Mouse (Mus musculus) v-Abl transformed pro-B cells (cell line): ENCODE measurements around the gene Rrp12.
"Not testable (repeated sequence)": the region's sequence is repeated elsewhere in the genome, so short reads cannot be mapped to it uniquely, and the experiment has no call there.

Experiments
- in situ Hi-C, 2 experiments: fragments of 400-800 bp; cut with MboI; formaldehyde crosslinking; loops; one replicate each; pipeline ENCODE4 v1.15.1; 2025; ENCODE audit not compliant: unreplicated experiment in 2 of 2

Gene Rrp12

DNA sequence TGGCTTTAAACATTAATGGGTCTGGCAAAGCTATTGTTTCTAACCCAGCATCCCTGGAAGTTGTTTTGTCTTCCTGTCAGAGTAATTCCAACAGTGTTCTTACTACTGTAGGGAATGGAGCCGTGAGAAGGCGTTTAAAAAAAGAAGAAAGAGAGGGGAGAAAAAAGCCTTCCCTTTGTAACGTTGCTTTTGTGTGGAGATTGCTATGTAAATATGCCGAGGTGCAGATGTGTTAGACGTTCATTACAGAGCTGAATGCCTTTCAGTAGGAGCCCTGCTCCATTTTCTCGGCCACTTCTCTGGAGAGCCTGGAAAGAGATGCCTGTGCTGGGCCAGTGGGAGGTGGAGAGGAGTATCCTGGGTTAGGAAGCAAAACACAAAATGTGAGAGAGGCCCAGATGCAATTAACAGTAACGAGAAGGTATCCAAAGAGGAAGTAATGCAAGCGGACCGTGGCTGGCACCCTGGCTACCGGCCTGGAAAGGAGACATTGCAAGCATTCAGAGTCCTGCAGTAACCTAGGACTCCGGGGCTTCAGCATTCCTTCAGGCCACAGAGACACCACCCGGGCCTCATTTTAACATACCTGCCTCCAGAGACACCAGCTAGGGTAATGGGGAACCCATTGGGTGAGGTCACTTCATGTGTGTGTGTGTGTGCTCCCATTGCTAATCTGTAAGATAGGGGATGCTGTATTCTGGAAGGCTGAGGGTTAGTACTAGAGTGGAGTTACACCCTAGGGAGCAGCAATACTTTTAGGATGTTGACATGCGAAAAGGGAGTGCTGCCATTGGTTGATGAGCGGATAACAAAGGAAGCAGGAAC lies 45.0 kb downstream of the Rrp12 start:
- in situ Hi-C loops = no loop called here

DNA sequence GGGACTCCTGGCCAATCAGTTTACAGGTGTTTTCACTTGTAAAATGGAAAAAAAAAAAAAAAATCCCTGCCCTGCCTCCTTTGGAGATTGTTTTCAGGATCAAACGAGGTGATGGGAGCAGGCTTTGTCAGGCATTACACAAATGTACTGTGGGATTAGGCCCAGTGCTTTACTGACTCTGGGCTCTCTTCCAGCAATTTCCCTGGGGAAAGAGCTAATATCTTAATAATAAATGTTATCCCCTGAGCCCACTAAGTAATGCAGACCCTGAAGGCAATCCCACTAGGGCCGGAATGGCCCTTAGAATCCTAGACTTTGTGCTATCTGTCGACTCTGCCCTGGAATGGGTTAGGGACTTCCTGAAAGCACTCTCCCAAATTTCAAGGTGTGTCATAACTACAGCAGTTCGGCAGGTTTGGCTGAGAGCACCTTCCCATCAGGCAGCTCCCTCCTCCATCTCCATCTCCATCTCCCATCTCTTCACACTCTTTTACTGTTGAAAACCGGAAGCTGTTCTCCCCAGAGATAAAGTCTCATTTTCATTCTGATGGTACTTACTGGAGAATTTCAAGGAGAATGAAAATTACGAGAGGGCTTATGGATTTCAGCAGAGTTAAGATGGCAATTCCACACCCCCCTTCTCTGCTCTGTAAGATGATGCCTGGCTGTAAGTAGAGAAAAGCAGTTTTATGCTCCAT lies 45.8 kb downstream of the Rrp12 start:
- in situ Hi-C loops = no loop called here

DNA sequence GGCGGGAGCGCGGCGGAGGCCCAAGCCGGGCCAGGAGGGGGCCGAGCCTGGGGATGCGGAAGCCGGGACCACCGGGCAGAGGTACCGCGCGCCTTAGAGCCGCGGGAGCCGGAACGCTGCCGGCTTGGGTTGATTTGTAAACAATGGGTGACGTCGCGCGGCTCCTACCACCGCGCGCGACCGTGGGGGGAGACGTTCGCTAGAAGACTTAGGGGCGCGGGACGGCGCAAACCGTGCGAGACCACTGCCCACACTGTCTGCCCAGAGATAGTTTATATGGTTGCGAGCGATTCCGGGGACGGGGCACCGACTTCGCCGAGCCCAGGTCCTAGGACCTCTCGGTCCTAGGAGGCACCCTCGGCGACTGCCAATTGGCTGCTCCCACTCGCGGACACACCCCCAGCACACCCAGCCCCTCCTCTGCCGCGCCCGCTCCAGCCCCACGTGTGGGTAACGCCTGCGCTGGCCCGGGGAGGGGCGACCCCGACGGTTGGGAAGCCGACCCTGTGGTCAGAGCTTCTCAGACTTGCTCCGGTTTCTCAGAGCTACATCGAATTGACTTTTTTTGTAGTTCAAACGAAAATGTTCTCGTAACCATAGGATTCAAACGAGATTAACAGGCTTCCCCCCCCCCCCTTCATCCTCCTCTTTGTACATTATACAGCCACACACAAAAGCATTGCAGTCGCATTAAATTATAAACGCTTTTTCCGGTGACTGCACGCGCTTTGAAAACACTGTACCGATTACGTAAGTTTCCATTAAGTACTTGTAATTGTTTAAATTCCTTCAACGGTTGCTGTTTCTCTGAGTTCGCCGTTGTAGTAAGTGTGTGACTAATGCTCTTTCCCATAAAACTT lies 47.8 kb downstream of the Rrp12 start, which contains the start of gene Frat2:
TSS of gene Frat2 (minus strand) at position 141 of the 860 bp plus-strand sequence.
- in situ Hi-C loops = no loop called here

DNA sequence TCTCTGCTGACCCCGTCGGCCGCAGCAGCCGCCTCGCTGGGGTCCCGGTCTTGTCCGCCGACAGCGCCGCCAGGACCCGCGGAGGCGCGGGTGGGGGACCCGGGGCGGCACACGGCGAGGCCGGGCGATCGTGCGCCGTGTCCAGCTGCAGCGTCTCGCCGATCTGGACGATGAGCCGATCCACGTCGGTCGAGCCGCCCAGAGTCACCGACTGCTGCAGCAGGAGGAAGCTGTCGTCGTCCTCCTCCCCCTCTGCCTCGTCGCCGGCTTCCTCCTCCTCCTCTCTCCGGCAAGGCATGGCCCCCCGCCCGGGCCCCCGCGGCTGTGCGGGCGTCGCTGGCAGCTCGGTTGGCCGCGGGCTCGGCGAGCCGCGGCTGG lies 48.4 kb downstream of the Rrp12 start:
- in situ Hi-C loops = not testable (repeated sequence)

DNA sequence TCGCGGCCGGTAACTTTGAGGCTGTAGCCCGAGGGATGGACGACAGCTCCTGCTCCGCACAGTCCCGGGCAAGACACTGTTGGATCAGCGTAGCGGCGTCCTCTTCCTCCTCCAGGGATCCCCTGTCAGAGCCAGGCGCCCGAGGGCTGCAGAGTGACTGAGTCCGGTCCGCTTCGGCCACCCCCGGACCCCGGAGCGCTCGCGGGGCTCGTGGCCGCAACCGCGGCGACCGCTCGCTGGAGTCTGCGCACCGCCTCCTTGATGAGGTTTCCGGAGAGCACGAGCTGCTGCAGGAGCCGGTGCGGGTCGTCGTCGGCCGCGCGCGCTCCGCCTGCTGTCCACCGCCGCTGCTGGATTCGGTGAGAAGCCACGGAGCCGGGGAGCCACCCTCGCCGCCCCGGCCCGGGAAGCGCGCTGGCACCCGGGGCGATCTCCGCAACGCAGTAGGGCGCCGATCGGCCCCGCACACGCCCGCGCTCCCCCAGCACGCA lies 48.8 kb downstream of the Rrp12 start:
- in situ Hi-C loops = no loop called here

DNA sequence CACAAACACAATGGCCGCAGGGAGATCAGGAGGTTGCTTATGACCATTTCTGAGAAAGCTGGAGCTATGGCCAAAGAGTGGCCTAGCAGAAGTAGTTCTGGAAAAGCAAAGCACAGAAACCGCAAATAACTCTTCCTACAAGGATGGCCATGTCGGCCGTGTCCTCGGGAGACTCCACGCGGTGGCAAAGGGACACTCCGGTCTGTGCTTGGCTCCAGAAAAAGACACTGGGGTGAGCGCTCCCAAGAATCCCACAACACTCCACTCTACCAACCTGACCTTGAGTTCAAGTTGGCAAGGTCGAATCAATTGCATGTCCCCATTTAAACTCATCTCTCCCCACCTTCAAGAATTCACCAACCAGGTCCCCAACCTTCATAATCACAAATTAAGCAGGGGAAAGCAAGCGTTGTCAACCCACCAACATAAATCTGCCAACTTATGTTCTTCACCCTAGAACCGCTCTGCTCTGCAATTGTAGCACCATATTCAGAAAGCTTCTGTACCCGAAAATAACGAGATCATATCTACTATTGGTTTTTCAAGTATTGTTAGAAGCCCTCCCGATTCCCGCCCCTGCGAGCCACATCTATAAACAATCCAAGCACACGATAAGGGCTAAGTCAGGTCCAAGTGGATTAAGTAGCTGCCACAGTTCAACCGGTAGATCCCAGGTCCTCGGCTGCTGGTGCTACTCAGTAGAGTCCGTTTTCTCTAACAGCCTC lies 49.4 kb downstream of the Rrp12 start:
- in situ Hi-C loops = no loop called here

DNA sequence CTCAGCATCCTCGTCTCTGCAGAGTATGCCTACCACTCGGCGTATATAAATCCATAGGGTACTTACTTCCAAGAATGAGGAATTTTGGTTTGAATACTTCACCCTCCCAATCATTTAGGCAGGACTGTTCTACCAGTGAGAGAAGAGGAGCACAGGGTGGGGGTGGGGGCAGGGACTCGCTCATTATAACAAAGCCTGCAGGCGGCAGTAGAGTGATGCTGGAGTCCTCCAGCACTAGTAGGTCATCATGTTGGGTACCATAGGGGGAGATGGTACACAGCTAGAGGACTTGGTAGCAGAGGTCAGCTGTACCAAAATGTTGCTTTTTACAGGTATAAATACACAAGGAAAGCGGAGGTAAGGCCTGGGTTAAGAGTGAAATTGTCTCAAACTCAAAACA lies 51.6 kb downstream of the Rrp12 start:
- in situ Hi-C loops = no loop called here

DNA sequence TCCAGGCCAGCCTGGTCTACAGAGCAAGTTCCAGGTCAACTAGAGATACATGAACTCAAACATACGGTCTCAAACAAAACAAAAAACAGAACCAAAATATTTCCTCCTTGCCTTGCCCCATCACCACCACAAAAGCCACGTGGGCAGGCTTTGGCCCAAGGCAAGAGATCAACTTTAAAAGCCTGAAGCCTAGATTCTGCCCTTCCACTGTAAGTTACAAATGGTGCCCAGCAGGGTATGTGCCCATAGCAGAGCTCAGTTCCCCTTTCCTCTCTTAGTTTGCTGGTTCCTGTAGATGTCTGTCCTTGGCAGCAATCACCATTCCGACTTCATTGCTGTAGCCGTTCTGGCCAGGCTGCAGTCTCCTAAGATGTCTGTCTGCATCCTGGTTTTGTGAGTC lies 53.3 kb downstream of the Rrp12 start:
- in situ Hi-C loops = no loop called here

DNA sequence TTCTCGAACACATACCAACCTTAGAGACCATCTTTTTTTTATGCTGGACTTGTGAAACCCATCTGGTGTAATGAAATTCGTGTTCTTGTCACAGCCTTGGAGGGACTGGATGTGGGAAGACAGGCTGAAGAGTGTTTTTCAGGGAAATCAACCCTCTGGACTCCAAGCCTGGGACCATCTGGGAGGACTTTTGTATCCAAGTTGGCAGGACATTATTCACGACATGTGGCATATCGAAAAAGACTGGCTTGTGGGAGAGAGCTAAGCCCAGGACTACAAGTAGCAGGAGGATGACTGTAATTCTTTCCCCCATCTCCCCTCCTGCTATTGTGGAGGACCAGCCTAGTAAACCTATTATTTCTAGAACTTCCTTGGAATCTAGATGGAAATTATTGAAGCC lies 53.8 kb downstream of the Rrp12 start:
- in situ Hi-C loops = no loop called here

DNA sequence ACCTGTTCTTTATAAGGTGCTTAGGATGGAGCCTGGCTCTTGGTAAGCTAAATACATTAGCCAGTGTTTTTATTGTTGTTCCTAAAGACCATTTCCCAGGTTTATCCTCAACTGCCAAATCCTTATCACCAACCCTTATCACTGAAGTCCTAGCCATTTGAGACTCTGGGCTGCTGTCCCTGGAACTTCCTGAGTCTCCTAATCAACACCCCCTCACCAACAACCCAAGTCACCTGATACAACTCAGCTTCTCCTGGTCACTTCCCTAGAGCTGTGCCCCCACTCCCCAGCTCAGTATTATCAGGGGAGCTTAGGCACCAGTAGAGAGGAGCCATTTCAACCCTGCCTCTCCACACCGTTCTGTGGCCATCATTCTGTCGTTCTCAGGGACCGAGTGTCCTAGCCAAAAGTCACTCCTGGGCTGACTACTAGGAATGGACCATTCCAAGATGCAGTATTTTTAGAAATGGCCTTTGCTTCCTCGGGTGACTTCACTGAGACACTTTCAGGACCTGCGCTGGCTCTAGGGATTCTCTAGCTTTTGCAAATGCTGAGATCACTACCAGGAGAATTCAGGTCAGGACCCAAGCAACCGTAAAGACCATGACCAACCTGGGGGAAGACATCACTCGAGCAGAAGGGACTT lies 54.7 kb downstream of the Rrp12 start:
- in situ Hi-C loops = no loop called here

DNA sequence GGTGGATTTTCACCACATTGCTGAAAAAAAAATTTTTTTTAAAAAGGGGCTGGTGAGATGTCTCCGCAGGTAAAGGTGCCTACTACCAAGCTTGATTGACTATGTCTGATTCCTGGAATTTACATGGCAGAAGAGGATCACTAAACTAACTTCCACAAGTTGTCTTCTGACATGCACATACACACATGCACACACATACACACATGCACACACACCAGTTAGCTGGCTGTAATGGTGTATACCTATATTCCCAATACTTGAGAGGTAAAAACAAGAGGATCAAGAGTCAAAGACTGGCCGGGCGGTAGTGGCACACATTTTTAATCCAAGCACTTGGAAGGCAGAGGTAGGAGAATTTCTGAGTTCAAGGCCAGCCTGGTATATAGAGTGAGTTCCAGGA lies 56.3 kb downstream of the Rrp12 start:
- in situ Hi-C loops = no loop called here

DNA sequence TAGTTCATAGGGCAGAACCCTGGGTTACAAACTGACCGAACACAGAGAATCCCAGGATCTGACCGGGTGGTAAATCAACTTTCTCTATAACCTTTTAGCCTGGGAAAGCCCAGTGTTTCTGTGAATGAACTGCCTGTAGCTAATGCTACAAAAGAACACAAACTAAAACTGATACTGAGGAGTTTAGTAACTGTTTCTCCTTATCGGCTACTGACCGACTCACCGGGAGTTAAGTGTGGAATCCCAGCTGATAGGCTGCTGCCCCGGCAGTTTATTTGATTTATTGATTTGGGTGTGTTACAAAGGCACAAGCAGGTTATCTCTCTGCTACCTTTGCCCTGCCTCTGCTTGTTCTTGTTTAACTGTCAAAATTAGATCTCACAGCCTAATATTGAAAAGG lies 57.2 kb downstream of the Rrp12 start:
- in situ Hi-C loops = no loop called here

DNA sequence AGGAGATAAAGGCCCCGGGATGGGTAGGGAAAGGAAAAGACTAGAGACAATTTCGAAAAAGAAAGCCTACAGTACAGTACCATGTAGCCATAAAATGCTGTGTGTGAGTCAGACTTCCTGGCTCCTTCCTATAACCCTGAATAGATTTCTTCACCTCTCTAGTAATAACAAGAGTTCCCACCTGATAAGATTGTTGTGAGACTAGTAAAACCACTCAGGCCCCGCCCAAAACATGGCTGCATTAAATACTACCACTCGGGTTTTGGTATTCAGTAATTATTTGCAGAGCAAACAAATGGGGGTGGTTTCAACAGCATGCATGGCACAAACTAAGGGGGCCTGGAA lies 58.1 kb downstream of the Rrp12 start:
- in situ Hi-C loops = no loop called here

DNA sequence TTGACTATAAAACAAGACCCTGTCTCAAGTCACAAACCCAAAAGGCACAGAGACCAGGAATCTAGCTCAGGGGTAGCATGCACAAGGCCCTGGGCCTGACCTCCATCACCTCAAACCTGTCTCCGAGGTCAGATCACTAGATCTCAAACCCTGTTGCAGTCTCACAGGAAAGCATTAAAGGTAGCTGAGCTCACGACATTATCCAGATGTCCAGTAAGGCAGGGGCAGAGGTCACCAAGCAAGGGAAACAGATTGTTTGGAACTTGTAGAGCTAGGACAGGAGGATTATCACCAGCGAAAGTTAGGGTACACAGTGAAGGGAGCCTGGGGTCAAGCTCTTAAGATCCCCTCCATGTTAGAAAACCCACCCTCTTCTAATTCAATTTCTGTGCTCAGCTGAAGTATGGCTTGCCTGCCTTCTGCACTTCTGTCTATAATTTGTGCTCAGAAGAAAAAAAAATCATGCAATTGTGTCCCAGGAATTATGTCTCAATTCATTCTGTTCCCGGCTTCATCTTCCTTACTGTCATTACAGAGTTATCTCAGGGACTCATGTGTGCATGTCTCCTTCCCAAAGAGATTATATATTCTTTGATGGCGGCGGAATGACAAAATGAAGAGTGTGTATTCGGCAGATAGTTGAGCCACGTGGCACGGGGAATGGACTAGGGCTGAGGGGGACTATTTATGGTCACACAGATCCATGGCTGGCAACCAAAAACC lies 58.6 kb downstream of the Rrp12 start:
- in situ Hi-C loops = no loop called here

DNA sequence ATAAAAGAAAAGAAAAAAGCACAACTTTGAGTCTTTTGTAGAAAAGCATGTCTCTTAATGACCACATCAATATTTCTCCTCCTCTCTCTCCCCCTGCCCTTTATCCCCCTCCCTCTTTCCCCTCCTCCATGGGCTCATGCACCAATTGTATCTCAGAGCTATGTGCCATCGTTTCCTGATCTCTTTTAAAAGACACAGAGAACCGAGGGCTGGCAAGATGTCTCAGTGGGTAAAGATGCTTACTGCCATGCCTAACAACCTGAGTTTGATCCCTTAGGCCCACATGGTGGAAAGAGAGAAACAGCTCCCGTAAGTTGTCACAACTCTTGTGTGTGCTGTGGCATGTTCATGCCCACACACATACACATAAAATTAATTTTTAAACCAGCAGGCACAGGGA lies 59.3 kb downstream of the Rrp12 start:
- in situ Hi-C loops = no loop called here

DNA sequence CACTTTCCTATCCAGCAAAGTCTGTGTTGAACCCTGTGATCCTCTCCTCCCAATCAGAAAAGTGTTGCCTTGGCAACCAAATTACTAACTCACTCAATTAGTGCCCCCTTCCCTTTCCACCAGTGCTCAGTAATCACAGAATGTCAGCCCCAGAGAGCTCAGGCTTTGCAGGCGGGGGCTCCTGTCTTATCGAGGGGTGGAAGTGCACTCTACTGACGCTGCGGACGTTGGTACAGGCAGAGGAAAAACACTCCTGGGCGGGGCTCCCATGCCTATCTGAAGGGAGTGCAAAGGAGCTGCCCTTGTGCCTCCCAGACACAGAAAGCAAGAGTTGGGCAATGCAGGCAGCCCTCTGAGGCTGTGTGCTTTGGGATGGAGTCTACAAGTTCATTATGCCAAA lies 60.2 kb downstream of the Rrp12 start:
- in situ Hi-C loops = no loop called here

DNA sequence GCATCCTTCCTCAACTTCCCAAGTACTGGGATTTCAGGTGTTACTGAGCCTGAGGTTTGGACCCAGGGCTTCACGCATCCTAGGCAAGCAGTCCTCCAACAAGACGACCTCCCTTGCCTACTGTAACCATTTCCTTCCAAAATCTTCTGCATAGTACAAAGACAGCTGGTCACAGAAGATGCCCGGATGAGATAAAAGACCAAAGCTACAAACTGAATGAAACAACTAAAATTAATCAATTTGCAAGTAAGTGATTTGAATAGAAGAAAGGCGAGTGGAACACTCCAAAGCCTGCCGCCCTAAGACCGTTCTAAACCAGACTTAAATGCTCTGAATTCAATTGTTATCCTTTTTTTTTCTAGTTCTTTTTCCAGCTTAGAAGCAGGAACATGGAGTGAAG lies 60.6 kb downstream of the Rrp12 start:
- in situ Hi-C loops = no loop called here

DNA sequence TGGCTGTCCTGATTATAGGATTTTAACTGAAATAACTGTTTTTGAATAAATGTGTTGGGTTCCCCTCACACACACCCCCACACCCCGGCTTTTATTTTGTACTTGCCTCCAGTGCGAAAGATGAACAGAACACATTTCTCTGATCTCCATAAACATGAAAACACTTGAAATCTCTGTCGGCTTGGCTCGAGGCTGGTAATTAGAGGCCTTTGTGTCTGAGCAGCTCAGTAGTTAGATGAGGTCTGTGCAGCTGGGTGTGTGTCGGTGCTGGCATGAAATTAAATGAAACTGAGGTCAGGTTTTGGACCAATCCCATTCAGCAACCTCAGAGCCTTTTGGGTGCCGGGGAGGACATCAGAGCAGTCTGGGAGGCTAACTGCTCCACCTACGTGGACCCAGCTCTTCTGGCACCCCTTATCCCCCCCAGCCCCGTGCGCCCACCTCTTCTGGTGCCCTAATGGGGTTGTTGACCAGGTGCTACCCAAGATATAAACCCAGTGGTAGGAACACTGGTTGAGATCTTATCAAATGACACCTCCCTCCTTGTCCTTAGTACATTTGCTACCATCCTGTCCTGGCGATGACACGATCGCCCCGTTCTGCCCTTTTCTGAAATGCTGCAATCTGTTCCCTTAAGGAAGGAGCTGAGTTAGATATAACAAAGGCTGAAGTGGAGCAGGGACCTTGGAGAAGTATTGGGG lies 63.3 kb downstream of the Rrp12 start:
- in situ Hi-C loops = no loop called here
